Mouse (Mus musculus): ENCODE measurements around the gene Dgka. TPM values are rescaled to one million over a fixed set of nuclear protein-coding genes. Genes with fewer than 3 reads are reported as not detected.

Dgka gene
- 3.8 TPM for polyA plus RNA-seq (2014; fragmentation: Illumina TruSeq; extraction: RNeasy Lipid Tissue Mini Kit (QIAGEN cat#74804))

GRCm38 (mm10) chr10:128744680-128745601 is at the start of gene Dgka:
TSS of gene Dgka (minus strand) at chr10:128744855.

GRCm38 (mm10) chr10:128790398-128791124 is 45.9 kb upstream of the Dgka start, which contains the start of gene Mmp19:
TSS of gene Mmp19 (plus strand) at chr10:128790910.

GRCm38 (mm10) chr10:128747646-128748251 is 3.1 kb upstream of the Dgka start, which contains the start of gene Pym1:
TSS of gene Pym1 (plus strand) at chr10:128747889.

GRCm38 (mm10) chr10:128704491-128705316 is 40.0 kb downstream of the Dgka start, which contains the start of gene Cdk2:
TSS of gene Cdk2 (minus strand) at chr10:128705031.

GRCm38 (mm10) chr10:128703895-128704294 is 40.8 kb downstream of the Dgka start, which contains the start of gene Pmel:
TSS of gene Pmel (plus strand) at chr10:128704195.

GRCm38 (mm10) chr10:128695992-128696807 is 48.5 kb downstream of the Dgka start, which contains the start of gene Rab5b:
TSS of gene Rab5b (minus strand) at chr10:128696264.

GRCm38 (mm10) chr10:128673763-128674468 is 70.7 kb downstream of the Dgka start, which contains the start of gene Suox:
TSS of gene Suox (minus strand) at chr10:128674073.

Other genes starting within 250 kb of the Dgka start
- not detected for gene Myl6b, start 246.2 kb downstream of the Dgka start, polyA plus RNA-seq (2014; fragmentation: Illumina TruSeq; extraction: RNeasy Lipid Tissue Mini Kit (QIAGEN cat#74804))
- gene Esyt1, start 219.0 kb downstream of the Dgka start, polyA plus RNA-seq (2014; fragmentation: Illumina TruSeq; extraction: RNeasy Lipid Tissue Mini Kit (QIAGEN cat#74804)): 6.2 TPM
- gene Zc3h10, start 197.1 kb downstream of the Dgka start, polyA plus RNA-seq (2014; fragmentation: Illumina TruSeq; extraction: RNeasy Lipid Tissue Mini Kit (QIAGEN cat#74804)): 1.3 TPM
- gene Rpl41, start 195.6 kb downstream of the Dgka start, polyA plus RNA-seq (2014; fragmentation: Illumina TruSeq; extraction: RNeasy Lipid Tissue Mini Kit (QIAGEN cat#74804)): 14.5 TPM
- 143 TPM for gene Pa2g4, start 178.9 kb downstream of the Dgka start, polyA plus RNA-seq (2014; fragmentation: Illumina TruSeq; extraction: RNeasy Lipid Tissue Mini Kit (QIAGEN cat#74804))
- gene Erbb3, start 155.2 kb downstream of the Dgka start, polyA plus RNA-seq (2014; fragmentation: Illumina TruSeq; extraction: RNeasy Lipid Tissue Mini Kit (QIAGEN cat#74804)): 3.8 TPM
- 6.0 TPM for gene Rps26, start 118.1 kb downstream of the Dgka start, polyA plus RNA-seq (2014; fragmentation: Illumina TruSeq; extraction: RNeasy Lipid Tissue Mini Kit (QIAGEN cat#74804))
- gene Ikzf4, start 98.9 kb downstream of the Dgka start, polyA plus RNA-seq (2014; fragmentation: Illumina TruSeq; extraction: RNeasy Lipid Tissue Mini Kit (QIAGEN cat#74804)): 2.1 TPM
- 5.7 TPM for gene Suox, start 70.8 kb downstream of the Dgka start, polyA plus RNA-seq (2014; fragmentation: Illumina TruSeq; extraction: RNeasy Lipid Tissue Mini Kit (QIAGEN cat#74804))
- gene Rab5b, start 48.6 kb downstream of the Dgka start, polyA plus RNA-seq (2014; fragmentation: Illumina TruSeq; extraction: RNeasy Lipid Tissue Mini Kit (QIAGEN cat#74804)): 121 TPM
- gene Pmel, start 40.7 kb downstream of the Dgka start, polyA plus RNA-seq (2014; fragmentation: Illumina TruSeq; extraction: RNeasy Lipid Tissue Mini Kit (QIAGEN cat#74804)): not detected
- 24.2 TPM for gene Cdk2, start 39.8 kb downstream of the Dgka start, polyA plus RNA-seq (2014; fragmentation: Illumina TruSeq; extraction: RNeasy Lipid Tissue Mini Kit (QIAGEN cat#74804))
- 0.71 TPM for gene Pym1, start 3.0 kb upstream of the Dgka start, polyA plus RNA-seq (2014; fragmentation: Illumina TruSeq; extraction: RNeasy Lipid Tissue Mini Kit (QIAGEN cat#74804))
- 9.7 TPM for gene Mmp19, start 46.1 kb upstream of the Dgka start, polyA plus RNA-seq (2014; fragmentation: Illumina TruSeq; extraction: RNeasy Lipid Tissue Mini Kit (QIAGEN cat#74804))
- 45.1 TPM for gene Dnajc14, start 59.2 kb upstream of the Dgka start, polyA plus RNA-seq (2014; fragmentation: Illumina TruSeq; extraction: RNeasy Lipid Tissue Mini Kit (QIAGEN cat#74804))
- 5.9 TPM for gene Tmem198b, start 59.5 kb upstream of the Dgka start, polyA plus RNA-seq (2014; fragmentation: Illumina TruSeq; extraction: RNeasy Lipid Tissue Mini Kit (QIAGEN cat#74804))
- 466 TPM for gene Sarnp, start 72.5 kb upstream of the Dgka start, polyA plus RNA-seq (2014; fragmentation: Illumina TruSeq; extraction: RNeasy Lipid Tissue Mini Kit (QIAGEN cat#74804))
- 75.2 TPM for gene Ormdl2, start 76.8 kb upstream of the Dgka start, polyA plus RNA-seq (2014; fragmentation: Illumina TruSeq; extraction: RNeasy Lipid Tissue Mini Kit (QIAGEN cat#74804))
- gene Gdf11, start 146.9 kb upstream of the Dgka start, polyA plus RNA-seq (2014; fragmentation: Illumina TruSeq; extraction: RNeasy Lipid Tissue Mini Kit (QIAGEN cat#74804)): 7.7 TPM
- gene Cd63, start 156.1 kb upstream of the Dgka start, polyA plus RNA-seq (2014; fragmentation: Illumina TruSeq; extraction: RNeasy Lipid Tissue Mini Kit (QIAGEN cat#74804)): 496 TPM
- 3.0 TPM for gene Rdh5, start 178.0 kb upstream of the Dgka start, polyA plus RNA-seq (2014; fragmentation: Illumina TruSeq; extraction: RNeasy Lipid Tissue Mini Kit (QIAGEN cat#74804))
- 9.3 TPM for gene Bloc1s1, start 179.2 kb upstream of the Dgka start, polyA plus RNA-seq (2014; fragmentation: Illumina TruSeq; extraction: RNeasy Lipid Tissue Mini Kit (QIAGEN cat#74804))
- 0.17 TPM for gene Itga7, start 189.0 kb upstream of the Dgka start, polyA plus RNA-seq (2014; fragmentation: Illumina TruSeq; extraction: RNeasy Lipid Tissue Mini Kit (QIAGEN cat#74804))
- gene Mettl7b, start 216.1 kb upstream of the Dgka start, polyA plus RNA-seq (2014; fragmentation: Illumina TruSeq; extraction: RNeasy Lipid Tissue Mini Kit (QIAGEN cat#74804)): not detected
- not detected for gene Olfr9, start 244.6 kb upstream of the Dgka start, polyA plus RNA-seq (2014; fragmentation: Illumina TruSeq; extraction: RNeasy Lipid Tissue Mini Kit (QIAGEN cat#74804))